Mouse (Mus musculus) bone marrow, adult 2 months (tissue): Measurements from ENCODE around the gene Slc16a12.

Experiments
- CTCF ChIP-seq: fragments of 200-500 bp; IDR thresholded peaks from 2 replicates; pipeline ENCODE4 v1.5.1; 2011; ENCODE audit warnings: low read length, control low read depth; ENCODE audit not compliant: control insufficient read depth, insufficient read depth
- POLR2A ChIP-seq: fragments of 200-500 bp; IDR thresholded peaks from 2 replicates; pipeline ENCODE4 v1.6.1; 2011; ENCODE audit warnings: low read depth, mild to moderate bottlenecking, control low read depth, low read length, borderline replicate concordance; ENCODE audit not compliant: control insufficient read depth

GRCm38 (mm10) chr19:34633484-34633883 lies 113.6 kb downstream of the Slc16a12 start:
- TF ChIP-seq CTCF: no peak
- TF ChIP-seq POLR2A: no peak
